Mouse (Mus musculus) kidney, adult 9 months (tissue): ENCODE results near the gene Arntl2.
A peak's percentile ranks its signal among the peaks of the same experiment; 100 is the strongest.
"Not testable (repeated sequence)": the region's sequence is repeated elsewhere in the genome, so short reads cannot be mapped to it uniquely, and the experiment has no call there.

Experiments
- DNase-seq: peaks from one replicate; pipeline ENCODE4 v3.0.0; 2022

Gene Arntl2

DNA sequence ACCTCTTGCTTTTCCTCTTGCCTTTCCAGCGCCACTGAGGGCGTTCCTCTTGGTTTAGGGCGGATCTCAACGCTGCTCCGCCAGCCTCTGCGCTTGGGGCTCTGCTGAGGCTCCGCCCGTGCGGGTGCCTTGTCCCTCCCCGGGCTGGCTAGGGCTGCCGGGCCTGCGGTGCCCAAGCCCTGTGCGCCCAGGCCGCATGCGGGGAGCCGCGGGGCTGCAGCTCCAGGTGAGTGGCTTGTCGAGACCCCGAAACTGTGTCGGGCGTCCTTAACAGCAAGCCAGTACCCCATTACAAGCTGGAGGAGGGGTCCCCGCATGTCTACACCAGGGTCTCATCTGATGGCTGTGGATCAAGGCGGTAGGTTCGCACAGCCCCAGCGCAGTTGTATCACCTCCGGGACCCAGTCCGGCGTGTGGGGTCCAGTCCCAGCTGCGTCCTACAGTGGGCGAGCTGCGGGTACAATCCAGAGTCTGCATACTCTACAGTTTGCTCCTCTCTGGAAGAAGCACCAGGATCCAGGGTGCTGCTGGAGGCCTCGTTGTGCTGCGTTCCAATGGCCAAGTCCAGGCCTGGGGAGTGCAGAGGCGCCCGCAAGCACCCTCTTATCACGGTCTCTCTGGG lies at the start of gene Arntl2:
Gene Arntl2 (plus strand): TSS at position 132 of the 622 bp plus-strand sequence.
- peak; percentile 57 for DNase-seq

DNA sequence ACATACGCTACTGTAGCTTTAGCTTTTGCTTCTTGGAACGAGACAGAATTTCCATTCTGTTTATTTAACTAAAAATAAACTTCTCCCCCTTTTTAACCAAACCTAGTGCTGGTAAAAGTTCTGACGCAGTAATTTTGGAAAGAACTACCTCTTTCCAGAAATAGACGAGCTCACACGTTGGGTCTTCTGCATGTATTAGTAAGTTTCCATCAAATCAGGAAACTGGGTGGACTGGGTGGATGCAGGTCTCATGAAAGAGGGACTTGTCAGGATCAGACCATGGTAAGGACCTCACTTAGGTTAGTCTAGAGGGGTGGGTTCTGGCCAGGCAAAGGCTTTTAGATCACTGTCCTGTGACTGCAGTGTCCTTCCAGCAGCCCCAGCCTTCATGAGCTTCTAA lies 49.3 kb upstream of the Arntl2 start:
- no peak for DNase-seq

DNA sequence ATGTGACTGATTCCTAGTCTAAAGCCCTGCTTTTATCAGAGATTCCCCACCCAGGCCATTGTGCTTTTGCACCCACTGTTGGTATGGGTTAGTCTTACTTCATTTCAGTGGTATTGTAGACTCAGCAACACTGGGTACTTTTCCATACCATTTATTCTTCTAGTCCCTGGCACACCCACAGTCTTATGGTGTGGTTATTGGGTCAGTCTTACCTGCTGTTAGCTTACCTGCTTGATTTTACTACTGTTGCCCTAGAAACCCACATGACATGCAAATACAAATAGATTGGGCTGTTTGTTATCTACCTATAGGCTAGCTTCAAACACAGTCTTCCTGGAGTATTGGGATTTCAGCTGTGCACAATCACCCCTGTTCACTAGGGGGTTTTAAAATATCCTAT lies 48.8 kb upstream of the Arntl2 start:
- no peak for DNase-seq

DNA sequence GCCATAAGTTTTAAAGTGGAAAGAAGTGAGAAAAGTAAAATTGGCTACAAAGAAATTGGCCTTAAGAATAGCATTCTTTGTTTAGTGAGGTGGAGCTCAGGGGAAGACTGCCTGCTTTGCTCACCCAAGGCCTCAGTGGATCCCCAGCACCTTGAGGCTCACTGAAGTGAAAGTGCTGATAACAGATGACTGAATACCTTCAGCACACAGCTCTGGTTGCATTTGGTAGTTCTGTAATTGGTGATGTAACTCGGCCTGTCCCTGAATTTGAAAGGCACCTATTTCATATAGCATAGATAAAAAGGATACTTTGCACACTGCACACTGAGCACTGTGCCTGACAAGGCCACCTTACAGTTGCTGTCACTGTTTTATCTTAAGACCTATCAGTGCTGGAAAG lies 47.6 kb upstream of the Arntl2 start:
- DNase-seq, result no peak

DNA sequence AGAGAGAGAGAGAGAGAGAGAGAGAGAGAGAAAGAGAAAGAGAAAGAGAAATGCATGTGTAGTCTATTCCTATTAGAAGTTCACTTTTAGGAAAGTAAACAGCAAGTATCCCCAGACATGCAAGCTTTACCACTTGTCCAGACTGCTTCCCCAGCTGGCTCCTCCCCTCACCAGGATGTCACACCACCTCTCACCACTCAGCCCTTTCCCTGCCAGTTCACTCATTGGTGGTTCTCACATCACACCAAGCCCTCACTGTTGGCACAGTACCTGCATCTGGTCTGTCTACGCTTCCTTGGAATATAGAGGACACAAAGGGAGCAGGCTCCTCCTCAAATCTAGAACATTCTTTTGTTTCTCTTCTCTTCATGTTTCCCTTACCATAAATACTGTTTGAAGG lies 44.2 kb upstream of the Arntl2 start:
- DNase-seq, result no peak

DNA sequence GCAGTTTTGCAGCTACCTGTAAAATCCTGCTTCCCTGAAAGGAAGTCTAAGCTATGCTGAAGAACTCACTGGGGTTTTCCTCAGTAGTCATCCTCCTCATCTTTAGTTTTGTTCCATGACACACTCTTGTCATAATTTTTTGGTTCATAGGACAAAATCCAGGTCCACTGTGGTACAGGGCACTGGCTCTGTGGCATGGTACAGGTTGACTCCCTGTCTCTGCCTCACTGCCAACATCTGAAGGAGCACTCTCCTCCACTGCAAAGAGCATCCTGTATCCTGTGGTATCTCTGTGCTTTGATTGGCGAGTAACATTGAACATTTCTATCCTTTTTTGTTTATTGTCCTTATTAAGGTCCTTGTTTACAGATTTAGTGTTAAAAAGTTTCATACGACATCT lies 43.7 kb upstream of the Arntl2 start:
- DNase-seq, result no peak

DNA sequence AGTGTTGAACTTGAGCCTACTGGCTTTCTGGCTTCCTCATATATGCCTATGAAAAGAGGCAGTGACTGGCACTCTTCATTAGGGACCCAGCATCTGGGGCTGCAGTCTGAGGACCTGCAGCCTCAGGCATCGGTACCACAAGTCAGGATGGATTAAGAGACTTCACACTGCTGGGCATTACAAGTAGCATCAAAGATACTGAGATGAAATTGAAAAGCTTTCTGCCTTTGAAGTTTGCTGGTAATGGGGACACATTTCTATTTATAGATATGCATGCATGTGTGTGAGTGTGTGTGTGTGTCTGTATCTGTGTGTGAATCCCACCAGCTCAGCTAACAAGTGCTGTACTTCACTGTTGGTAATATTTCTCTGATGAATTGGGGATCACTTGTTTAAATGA lies 43.2 kb upstream of the Arntl2 start:
- no peak for DNase-seq

DNA sequence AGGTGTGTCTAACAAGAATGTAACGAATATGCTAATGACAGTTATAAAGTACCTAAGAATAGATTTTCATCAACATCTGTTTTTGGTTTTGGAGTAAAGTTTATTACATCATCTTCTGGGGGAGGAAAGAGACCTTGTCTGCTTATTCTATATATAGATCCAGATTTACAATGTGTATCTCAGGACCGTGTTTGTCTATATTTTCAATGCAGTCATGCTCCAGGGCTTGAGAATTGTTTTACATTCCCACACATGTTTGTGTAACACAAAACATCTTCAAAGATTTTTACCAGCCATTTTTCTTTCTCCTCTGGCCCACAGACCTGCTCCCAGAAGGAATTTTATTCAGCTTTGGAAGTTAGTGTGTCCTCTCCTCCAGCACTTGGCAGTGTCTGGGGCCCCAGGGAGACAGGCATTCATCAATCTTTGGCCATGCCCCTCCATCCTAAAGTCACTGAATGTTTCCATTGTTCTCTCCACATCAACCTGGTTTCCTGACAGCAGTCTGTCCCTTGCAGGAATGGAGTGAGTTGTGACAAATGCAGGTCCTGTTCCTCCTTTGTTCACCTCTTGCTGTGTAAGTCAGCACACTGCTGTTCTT lies 42.2 kb upstream of the Arntl2 start:
- DNase-seq, result no peak

DNA sequence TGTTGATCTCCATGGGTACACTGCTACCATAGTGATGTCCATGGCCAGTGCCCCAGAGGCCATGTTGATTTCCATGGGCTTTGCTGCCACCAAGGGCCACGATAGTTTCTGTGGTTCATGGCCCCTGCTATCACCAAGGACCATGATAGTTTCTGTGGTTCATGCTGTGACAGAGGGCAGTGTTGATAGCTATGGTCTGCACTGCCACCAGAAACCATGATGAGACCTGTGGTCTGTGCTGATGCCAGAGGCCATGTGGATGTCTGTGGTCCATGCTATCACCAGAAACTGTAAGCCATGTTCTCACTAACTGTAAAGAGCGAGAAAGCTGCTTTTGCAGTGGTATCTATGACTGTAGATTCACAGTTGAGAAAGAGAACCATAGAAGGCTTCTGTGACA lies 40.7 kb upstream of the Arntl2 start:
- no peak for DNase-seq

DNA sequence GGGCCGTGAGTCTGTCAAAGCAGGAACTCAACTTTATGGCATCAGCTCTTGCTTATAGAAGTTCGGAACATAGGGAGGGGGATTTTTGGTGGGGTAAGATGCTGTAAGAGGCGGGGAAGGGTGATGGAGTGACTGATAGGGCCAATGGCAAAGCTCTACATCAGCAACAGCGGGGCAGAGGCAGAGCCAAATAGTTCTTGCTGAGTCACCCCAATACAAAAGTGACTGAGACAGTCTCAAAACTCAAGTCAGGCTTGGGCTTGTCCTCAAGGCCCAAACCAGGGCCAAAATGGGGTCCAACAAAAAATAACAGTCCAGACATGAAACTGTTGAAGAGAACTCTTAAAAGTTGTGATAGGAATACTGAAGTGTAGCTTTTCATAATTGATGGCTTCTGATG lies 40.2 kb upstream of the Arntl2 start:
- no peak for DNase-seq

DNA sequence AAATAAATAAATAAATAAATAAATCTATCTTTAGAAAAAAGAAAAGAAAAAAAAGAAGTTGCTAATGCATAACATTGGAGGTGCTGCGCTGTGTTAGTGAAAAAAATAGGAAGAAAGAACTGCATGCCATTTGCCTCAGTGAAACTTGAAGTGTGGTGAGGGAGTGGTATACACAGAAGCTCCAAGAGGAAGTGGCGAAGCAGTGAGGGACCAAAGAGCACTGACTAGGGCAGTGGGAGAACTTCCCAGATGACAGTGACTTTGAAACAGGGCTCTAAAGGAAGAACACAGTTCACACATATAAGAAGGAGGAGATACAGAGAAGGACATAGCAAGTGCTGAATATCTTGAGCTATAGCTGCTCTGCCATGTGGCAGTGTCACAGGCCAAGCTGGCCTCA lies 36.8 kb upstream of the Arntl2 start:
- no peak for DNase-seq

DNA sequence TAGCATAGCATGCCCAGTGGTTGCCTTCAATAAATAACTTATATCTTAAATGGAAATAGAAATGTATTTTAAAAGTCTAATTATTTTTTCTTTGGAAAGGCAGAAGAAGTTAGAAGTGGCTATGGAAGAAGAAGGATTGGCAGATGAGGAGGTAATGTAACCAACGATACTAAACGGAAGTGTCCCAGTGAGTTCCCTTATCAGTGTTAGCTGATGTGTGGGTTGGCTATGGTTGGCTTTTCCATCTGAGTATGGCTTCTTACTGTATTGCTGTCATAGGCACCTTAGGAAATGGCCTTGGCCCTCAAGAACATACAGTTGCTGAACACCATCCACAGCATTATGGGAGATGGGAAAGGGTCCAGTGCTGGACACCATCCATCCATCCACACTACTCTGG lies 35.8 kb upstream of the Arntl2 start:
- DNase-seq, result no peak

DNA sequence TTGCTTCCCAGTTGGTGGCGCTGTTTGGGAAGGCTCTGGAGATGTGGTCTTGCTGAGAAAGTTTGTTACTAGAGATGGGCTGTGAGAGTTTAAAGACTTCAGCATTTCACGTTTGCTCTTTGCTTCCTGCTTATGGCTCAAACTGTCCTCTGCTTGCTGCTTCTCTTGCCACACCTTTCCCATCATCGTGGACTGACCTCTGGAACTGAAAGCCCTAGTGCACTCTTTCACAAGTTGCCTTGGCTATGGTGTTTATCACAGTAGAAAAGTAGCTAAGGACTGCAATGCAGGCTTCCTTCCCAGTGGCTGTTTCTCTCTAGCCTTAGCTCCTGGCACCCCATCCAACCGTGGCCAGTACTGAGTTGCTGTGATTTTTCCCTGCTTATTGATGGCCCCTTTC lies 35.1 kb upstream of the Arntl2 start:
- DNase-seq, result no peak

DNA sequence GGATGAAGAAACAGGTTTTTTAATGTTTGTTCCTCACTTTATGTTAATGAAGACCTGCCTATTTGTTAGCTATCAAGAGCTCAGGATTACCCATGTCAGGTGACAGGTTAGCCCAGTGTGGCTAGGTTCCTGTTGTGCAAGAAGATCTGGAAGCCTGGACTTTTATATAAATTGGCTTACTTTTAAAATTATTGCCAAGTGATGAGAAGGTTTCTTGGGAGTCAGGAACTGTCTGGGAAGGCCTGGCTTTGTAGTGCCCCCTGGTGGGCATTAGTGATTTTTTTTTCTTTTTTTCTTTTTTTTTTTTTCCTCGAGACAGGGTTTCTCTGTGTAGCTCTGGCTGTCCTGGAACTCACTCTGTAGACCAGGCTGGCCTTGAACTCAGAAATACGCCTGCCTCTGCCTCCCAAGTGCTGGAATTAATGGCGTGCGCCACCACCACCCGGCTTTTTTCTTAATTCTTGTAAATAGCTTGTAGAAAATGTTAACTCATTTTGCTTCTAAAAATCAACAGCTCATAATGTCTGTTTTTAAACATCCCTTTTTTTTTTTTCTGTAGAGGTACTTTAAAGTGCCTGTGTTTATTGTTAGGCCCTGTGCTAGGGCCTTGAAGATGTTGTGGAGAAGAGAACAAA lies 33.5 kb upstream of the Arntl2 start:
- DNase-seq, result peak; percentile 42

DNA sequence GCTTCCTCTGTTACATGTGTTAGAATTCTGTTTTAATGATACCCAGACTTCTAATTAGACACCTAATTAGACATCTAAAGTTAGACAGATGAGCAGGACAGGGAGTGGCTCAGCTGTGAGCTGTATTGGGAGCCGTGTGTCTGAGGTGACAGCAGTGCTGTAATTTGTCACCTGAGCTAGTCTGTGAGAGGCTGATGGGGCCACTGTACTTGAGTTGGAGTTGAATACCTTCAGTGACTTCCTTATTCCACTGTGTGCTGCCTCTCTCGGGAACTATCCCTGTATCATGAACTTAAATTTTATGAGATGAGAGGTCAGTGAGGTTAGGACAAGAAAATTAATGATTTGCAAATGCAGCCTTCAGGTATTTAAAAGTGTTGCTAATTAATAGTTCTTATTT lies 31.3 kb upstream of the Arntl2 start:
- peak; percentile 31 for DNase-seq

DNA sequence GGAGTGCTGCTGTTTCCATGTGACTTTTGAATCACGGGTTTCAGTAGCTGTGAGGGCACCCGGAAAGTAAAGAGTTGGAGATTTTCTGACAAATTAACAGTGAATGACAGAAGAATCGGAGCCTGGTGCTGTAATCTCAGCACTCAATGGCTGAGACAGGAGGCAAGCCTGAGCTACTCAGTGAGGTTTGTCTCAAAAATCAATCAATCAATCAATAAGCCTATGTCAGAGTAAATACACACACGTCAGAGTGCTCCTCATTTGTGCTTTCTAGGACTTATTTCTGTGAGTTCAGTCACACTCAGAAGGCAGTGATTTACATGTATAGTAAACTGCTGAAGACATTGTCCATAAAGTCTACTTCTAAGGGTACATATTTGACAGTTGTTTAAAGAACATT lies 30.6 kb upstream of the Arntl2 start:
- DNase-seq, result no peak

DNA sequence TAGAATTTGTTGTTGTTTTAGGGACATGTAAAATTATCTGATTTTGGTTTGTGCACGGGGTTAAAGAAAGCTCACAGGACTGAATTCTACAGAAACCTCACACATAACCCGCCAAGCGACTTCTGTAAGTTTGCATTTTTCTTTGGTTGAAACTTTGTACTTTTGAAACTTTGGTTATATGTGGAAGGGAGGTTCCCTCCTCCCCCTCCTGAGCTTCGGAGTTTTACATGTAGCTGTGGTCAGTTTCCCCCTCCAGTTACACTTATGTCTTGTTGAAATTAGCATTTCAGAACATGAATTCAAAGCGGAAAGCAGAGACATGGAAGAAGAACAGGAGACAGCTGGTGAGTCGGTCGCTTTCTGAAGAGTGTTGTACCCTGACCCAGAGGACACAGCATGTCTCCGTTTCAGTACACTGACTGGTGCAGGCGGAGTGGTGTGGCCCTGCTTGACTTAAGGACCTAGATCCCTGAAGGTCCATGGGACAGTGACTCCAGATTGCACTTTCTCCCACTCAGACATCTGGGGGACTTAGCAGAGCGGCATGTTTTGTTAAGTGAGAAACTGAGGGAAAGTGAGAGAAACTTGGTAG lies 26.9 kb upstream of the Arntl2 start:
- DNase-seq, result peak; percentile 73

DNA sequence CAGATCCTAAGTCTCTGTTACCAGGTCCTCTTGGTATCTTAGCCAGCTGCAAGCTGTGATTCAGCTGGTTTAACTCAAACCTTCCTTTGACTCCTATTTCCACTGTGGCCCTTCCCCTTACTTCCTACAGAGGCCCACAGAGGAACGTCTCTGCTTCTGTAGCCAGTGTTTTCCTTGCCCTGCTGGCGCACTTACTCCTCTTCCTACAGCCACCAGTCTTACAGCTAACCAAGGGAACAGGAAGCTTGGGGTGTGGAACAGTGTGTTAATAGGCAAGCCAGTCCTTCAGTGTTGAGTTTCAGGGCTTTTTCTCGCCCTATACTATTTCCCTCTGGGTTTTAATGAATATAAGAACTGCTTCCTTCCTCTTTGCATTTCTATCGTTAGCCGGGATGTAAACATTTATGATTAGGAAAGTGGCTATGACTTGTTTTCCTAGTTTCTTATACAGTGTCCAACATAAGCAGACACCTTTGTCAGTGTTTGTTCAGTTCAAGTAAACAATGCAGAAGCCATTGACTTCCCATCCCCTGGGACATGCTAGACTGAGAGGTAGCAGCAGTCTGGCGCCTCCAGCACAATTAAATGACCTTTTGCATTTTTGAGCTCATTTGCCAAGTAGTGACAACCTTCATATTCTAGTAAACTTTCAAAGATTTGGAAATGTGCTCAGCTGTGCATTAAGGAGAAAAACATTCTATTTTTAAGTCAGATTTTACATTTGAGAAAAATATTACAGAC lies 25.7 kb upstream of the Arntl2 start:
- no peak for DNase-seq

DNA sequence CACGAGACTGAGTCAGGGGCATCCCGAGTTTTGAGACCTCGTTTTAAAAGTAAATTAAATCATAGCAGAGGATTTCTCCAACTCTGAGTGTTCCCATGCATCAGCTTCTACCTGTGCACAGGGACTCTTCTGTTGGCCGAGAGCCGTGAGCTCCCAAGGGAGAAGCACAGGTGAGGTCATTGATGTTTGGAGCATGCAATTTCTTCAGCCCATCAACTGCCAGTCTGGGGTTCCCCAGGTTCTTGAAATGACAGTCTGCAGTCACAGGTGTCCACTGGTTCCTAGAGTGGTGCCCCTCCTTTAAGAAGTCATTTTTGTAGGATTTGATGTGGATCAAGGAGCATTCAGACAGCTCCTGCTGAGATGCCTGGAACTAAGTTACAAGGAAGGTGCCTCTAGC lies 25.0 kb upstream of the Arntl2 start:
- DNase-seq, result no peak

DNA sequence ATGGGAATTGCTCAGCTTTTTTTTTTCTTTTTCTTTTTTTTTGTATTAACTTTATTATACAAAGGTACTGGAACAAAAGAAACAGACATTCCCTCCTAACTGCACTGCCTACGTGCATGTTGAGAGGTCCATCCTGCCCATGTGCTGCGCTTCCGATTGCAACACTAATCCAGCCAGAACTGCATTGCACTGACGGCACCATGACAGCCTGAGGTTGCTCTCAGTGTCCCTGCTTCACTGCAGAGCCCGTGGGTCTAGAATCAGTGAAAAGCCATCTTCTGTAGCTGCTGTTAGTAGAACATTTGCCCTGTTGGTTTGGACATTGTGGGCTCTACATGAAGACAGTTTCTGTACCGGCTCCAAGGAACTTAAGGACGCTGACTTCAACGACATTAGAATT lies 20.0 kb upstream of the Arntl2 start:
- DNase-seq, result not testable (repeated sequence)

DNA sequence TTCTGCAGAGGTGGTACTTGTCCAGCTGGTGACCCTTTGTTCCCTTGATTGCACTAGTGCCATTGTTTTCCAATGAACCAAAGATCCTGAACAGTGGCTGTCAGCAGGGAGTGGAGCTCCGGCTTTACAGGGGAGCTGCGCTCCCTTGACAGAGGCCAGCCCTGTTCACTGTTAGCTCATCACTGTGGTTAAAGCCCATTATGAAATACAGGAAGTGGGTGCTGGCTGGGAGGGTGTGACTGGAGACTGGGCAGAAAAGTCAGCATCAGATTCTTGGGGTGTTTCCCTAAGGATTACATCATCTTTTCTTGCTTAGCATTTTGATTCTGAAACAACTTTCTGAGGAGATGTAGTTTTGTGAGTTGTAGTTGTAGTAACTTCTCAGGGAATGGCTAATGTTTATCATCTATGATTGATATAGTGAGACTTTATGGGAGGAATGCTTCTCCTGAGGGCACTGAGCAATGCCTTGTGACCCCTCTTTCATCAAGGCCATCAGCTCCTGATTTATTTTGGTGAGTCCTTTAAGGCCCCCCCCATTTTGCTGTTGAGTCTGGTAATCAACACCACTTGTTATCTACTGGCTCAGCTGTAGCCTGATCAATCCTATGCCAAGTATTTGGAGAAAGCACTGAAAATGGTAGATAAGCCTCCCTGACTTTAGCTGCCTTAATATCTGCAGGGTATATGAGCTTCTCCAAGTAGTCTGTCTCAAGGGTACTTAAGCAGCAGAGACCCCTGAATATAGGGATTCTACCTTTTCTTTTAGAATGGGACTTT lies 19.1 kb upstream of the Arntl2 start:
- DNase-seq, result no peak

DNA sequence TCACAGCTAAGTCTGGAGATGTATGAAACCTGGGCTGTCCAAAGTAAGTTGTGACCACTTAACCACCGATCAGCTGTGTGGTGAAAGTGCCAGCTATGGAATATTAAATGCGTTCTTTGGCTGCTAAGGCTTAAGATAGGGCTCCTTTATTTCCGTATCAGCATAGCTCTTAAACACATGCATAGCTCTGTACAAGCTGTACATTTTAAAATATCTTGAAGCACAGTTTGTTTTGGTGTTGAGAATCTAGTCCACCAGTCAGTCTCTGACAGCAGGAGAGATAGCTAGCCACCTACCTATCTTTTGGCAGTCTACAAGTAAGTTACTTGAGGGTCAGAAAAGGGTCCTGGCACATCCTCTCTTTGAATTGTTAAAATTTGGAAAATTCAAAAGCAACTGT lies 17.8 kb upstream of the Arntl2 start:
- no peak for DNase-seq

DNA sequence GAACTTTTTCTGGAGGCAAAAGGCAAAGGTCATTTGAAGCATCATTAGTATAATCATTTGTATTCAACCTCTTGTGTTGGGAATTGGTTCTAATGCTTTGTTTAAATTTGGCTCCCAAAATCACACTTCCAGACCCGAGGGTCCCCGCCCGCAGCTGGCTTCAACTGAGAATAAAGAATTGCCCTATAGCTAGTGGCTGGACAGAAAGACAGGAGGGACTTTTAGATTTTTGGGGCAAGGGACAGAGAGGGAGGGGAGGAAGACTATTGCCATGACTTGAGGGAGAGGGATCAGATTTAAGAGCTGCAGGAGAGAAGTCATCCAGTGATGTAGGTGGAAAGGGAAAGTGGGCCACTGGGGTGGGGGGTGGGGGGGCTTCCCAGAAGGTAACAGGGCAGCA lies 14.3 kb upstream of the Arntl2 start:
- DNase-seq, result no peak
